Mouse (Mus musculus) natural killer cell, adult 2 months (primary cell): Measurements from ENCODE around the gene Bicdl2.

Experiments
- DNase-seq, 2 experiments: peaks; one replicate each; pipeline ENCODE4 v3.0.0; 2022; ENCODE audit warnings: low spot score in 2 of 2

The Bicdl2 gene

GRCm38 (mm10) chr17:23660117-23660875 lies at the start of gene Bicdl2:
Bicdl2 (plus strand) TSS chr17:23660506.
- peak; percentile 24 to 61 for DNase-seq

GRCm38 (mm10) chr17:23617087-23617486 lies 43.2 kb upstream of the Bicdl2 start:
- peak in 1 of 2 experiments; percentile 42 for DNase-seq

- peak; percentile 12 to 52 for DNase-seq
Observed at GRCm38 (mm10) chr17:23620351-23620750, 40.0 kb upstream of the Bicdl2 start.

- DNase-seq, result no peak
Observed at GRCm38 (mm10) chr17:23627813-23628212, 32.5 kb upstream of the Bicdl2 start.

GRCm38 (mm10) chr17:23630195-23631020 lies 29.9 kb upstream of the Bicdl2 start:
- peak; percentile 61 to 79 for DNase-seq

GRCm38 (mm10) chr17:23631241-23631640 lies 29.1 kb upstream of the Bicdl2 start:
- DNase-seq, result no peak

GRCm38 (mm10) chr17:23644613-23645495 lies 15.5 kb upstream of the Bicdl2 start, which contains the start of gene Mmp25:
Mmp25 (minus strand) TSS chr17:23645277.
- no peak for DNase-seq

GRCm38 (mm10) chr17:23645894-23646293 lies 14.4 kb upstream of the Bicdl2 start:
- no peak for DNase-seq

GRCm38 (mm10) chr17:23651363-23651762 lies 8.9 kb upstream of the Bicdl2 start:
- no peak for DNase-seq

GRCm38 (mm10) chr17:23653324-23653723 lies 7.0 kb upstream of the Bicdl2 start:
- no peak for DNase-seq

- no peak for DNase-seq
Observed at GRCm38 (mm10) chr17:23654001-23654400, 6.3 kb upstream of the Bicdl2 start.

GRCm38 (mm10) chr17:23654410-23654809 lies 5.9 kb upstream of the Bicdl2 start:
- no peak for DNase-seq

GRCm38 (mm10) chr17:23658450-23658849 lies 1.9 kb upstream of the Bicdl2 start:
- DNase-seq, result no peak

GRCm38 (mm10) chr17:23660876-23661200 lies 532 bp downstream of the Bicdl2 start:
- DNase-seq, result no peak

- DNase-seq, result peak in 1 of 2 experiments; percentile 33
Observed at GRCm38 (mm10) chr17:23661526-23661925, 1.2 kb downstream of the Bicdl2 start.

GRCm38 (mm10) chr17:23664556-23665021 lies 4.3 kb downstream of the Bicdl2 start:
- peak in 1 of 2 experiments; percentile 35 for DNase-seq

GRCm38 (mm10) chr17:23665511-23665910 lies 5.2 kb downstream of the Bicdl2 start:
- DNase-seq, result no peak

- DNase-seq, result no peak
Observed at GRCm38 (mm10) chr17:23670516-23671074, 10.3 kb downstream of the Bicdl2 start.

GRCm38 (mm10) chr17:23671519-23671918 lies 11.2 kb downstream of the Bicdl2 start:
- no peak for DNase-seq

GRCm38 (mm10) chr17:23672761-23673160 lies 12.5 kb downstream of the Bicdl2 start:
- no peak for DNase-seq

- DNase-seq, result peak; percentile 88 to 91
Observed at GRCm38 (mm10) chr17:23673424-23674073, 13.2 kb downstream of the Bicdl2 start, which contains the start of the genes Hcfc1r1 and Thoc6. Hcfc1r1 (plus strand) TSS chr17:23673596. Thoc6 (minus strand) TSS chr17:23673882.
